Mouse (Mus musculus): ENCODE results near the gene Cfi. TPM values are rescaled to one million over a fixed set of nuclear protein-coding genes. Genes with fewer than 3 reads are reported as not detected.
A peak's percentile ranks its signal among the peaks of the same experiment; 100 is the strongest.

Gene Cfi
- total RNA-seq (2017) = not detected in 2 replicates

DNA sequence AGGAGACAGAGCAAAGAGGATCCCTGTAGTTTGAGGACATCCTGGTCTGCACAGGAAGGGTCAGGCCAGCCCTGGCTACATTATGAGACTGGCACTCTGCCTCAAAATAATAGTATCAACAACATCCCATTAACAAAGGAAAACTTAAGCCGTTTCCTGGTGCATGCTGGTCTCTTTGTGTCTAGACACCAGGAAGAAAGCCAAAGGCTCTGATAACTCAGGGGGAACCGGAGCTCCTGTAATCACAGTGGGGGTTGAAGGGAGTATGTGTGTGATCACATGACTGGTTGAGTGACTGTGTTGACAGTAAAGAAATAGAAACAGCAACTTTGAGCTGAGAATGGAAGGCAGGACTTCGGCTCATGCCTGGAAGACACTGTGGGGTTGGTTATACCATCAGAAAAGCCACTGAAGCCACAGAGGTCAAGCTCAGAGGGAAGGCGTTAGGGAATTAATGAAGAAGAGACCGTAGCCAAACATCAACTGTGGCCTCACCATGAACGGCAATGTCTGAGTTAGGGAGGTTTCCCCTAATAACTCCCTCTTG, at the start of gene Cfi:
Gene Cfi (plus strand): TSS at position 497 of the 547 bp plus-strand sequence.
- no peak for ATAC-seq (ENCODE audit: extremely low read depth, insufficient number of reproducible peaks, low FRiP score, poor library complexity, severe bottlenecking)

GRCm38 (mm10) chr3:129793801-129794200, 41.9 kb upstream of the Cfi start:
- no peak for ATAC-seq (ENCODE audit: extremely low read depth, insufficient number of reproducible peaks, low FRiP score, poor library complexity, severe bottlenecking)

- no peak for ATAC-seq (ENCODE audit: extremely low read depth, insufficient number of reproducible peaks, low FRiP score, poor library complexity, severe bottlenecking)
These were observed 38.3 kb upstream of the Cfi start for GRCm38 (mm10) chr3:129797341-129797740.

DNA sequence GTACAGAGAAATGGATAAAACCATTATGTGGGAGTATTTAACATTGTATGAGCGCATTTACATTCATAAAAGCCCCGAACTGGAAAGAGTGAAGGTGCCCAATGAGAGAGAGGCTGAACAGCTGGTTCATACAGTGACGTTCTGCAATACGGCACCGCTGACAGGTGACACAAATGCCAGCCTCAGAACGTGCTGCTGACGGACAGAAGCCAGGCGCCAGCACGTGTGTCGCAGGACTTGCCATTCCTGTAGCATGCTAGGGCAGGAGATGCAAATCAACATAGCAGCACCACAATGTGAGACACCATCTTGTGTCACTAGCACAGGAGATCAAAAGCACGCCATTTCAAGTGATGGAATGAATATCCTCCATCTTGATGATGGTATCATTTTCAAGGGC, 37.1 kb upstream of the Cfi start:
- no peak for ATAC-seq (ENCODE audit: extremely low read depth, insufficient number of reproducible peaks, low FRiP score, poor library complexity, severe bottlenecking)

- no peak for ATAC-seq (ENCODE audit: extremely low read depth, insufficient number of reproducible peaks, low FRiP score, poor library complexity, severe bottlenecking)
These were observed 36.7 kb upstream of the Cfi start for GRCm38 (mm10) chr3:129799011-129799410.

GRCm38 (mm10) chr3:129803765-129804164, 31.9 kb upstream of the Cfi start, which contains the start of gene Lrit3:
Gene Lrit3 (minus strand): TSS chr3:129804030.
- ATAC-seq (ENCODE audit: extremely low read depth, insufficient number of reproducible peaks, low FRiP score, poor library complexity, severe bottlenecking) = no peak

DNA sequence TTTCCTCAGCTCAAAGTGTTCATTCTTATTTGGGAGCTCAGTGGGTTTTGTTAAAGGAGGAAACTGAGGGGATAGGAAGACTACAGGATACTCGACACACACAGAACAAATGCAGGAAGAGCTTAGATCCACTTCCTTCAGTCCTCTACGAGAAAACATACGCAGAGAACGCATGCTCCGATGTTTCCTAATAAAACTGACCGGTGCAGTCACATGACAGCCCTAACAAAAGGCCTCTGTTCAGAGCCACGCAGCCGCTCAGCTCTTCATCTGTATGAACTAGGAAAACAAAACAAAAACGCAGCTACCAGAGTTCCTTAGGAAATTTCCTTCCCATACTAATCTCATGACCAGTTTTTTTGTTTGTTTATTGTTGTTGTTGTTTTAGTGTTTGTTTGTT, 14.8 kb upstream of the Cfi start:
- no peak for ATAC-seq (ENCODE audit: extremely low read depth, insufficient number of reproducible peaks, low FRiP score, poor library complexity, severe bottlenecking)

GRCm38 (mm10) chr3:129821736-129822135, 13.9 kb upstream of the Cfi start:
- no peak for ATAC-seq (ENCODE audit: extremely low read depth, insufficient number of reproducible peaks, low FRiP score, poor library complexity, severe bottlenecking)

DNA sequence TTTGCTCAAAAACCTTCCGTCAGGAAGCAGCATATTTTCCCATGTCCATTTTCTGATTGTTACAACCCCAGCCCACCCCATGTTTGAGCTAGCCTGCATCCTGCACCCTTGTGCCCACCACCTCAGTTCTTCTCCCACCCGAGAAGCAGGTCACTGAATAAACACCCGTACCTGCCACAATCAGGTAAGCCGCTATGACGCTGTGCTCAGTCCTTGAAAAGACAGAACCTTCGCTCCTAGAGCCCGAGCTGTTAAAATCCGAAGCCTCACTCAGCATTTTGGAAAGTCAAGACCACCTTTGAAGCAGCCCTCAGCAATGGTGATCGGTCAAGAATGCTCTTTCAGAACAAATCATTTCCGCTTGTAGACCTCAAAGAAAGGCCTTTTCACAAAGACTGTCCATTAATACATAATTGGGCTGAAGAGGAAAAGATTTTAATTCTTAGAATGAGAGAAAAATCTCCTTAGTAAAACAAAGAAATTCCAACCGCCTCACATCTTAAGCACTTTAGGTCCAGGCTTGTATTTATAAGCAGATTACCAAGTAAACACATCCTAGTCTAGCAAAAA, 13.4 kb upstream of the Cfi start, which contains the start of gene Rrh:
Gene Rrh (minus strand): TSS at position 382 of the 570 bp plus-strand sequence.
- no peak for ATAC-seq (ENCODE audit: extremely low read depth, insufficient number of reproducible peaks, low FRiP score, poor library complexity, severe bottlenecking)

DNA sequence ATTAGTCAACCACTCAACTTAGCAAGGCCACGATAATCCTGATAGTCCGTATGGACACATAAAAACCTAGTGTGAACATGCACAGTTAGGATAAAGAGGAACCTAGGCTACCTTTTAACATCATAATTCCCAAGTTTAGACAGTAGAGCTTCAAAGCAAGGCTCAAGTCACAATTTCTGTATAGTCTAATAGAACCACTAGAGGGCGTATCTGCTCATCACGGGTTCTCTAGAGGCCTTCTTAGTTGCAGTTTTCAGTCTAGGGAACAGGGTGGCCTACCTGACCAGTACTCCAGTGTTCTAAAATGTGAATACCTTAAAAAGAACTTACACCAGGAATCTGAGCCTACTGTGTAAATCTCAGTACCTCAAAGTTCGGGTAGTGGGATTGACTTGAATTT, 12.4 kb upstream of the Cfi start:
- ATAC-seq (ENCODE audit: extremely low read depth, insufficient number of reproducible peaks, low FRiP score, poor library complexity, severe bottlenecking) = peak; percentile 70; the same call in 1 of the 2 replicates

DNA sequence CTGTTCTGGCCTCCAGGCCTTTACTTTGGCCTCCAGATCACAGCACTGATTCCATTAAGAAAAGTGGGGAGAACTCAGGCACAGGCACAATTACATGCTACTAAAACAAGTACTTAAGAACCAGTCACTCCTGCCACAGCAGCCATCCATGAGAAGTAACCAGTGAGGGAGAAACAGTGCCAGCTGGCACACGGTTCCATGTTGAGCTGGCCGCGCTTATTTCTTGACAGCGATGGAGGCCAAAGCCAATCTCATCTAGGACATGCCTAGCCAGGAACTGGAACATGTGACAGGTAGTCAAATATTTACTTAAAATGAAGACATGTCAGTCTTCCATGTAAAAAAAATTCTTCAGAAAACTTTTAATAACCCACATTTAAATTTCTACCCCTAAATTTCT, 11.5 kb upstream of the Cfi start:
- no peak for ATAC-seq (ENCODE audit: extremely low read depth, insufficient number of reproducible peaks, low FRiP score, poor library complexity, severe bottlenecking)

- ATAC-seq (ENCODE audit: extremely low read depth, insufficient number of reproducible peaks, low FRiP score, poor library complexity, severe bottlenecking) = no peak
These were observed 10.8 kb upstream of the Cfi start for GRCm38 (mm10) chr3:129824891-129825290.

DNA sequence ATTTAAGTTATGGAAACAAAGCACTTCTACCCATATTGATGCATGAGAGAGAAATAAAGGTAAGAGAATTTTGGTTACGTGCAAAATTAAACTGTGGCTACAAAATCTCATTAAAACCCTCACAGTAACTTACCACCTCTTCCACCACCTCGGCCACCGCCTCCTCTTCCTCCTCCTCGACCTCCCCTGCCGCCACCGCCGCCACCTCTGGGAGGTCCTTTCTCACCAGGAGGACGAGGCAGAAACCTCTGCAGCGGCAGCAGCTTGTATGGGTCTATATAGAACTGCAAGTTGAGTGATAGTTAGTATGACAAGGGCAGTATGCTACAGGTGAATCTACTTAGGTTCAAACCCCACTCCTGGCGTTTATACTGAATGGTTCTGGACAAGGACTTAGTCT, 9.0 kb upstream of the Cfi start:
- no peak for ATAC-seq (ENCODE audit: extremely low read depth, insufficient number of reproducible peaks, low FRiP score, poor library complexity, severe bottlenecking)

DNA sequence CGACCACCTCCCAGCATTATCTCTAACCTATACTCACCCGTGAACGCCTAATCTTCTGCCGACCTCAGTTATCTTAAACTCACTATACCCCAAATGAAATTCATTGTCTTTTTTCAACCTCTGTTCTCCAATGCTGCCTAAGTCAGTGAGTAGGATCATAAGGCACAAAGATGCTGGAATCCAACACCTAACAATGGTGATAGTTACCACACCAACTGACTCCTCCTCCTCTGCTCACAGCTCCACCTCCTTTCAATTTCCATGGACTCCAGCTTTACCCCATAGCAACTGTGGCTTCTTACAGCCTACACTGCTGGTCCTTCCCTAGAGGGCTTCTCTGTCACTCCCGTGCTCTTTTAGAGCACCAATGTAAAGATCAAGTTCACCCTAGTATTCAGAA, 8.0 kb upstream of the Cfi start:
- no peak for ATAC-seq (ENCODE audit: extremely low read depth, insufficient number of reproducible peaks, low FRiP score, poor library complexity, severe bottlenecking)

DNA sequence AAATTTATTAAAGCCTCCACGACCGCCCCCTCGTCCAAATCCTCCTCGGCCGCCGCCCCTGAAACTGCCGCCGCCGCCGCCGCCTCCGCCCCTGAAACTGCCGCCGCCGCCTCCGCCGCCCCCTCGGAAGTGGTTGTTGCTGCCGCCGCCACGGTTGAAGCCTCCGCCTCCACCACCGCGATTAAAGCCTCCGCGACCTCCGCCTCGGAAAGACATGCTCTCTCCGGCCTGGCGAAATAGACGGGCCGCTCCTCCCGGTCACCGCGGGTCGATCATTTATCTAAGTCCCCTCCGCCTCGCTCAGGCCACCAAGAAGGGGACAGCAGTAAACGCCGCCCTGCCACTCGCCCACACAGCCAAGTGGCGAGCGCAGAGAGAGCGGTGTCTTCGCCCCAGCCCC, 5.1 kb upstream of the Cfi start:
- ATAC-seq (ENCODE audit: extremely low read depth, insufficient number of reproducible peaks, low FRiP score, poor library complexity, severe bottlenecking) = no peak

GRCm38 (mm10) chr3:129831035-129831568, 4.6 kb upstream of the Cfi start, which contains the start of gene Gar1:
Gene Gar1 (minus strand): TSS chr3:129831396.
- peak; percentile 92 for ATAC-seq (ENCODE audit: extremely low read depth, insufficient number of reproducible peaks, low FRiP score, poor library complexity, severe bottlenecking)

DNA sequence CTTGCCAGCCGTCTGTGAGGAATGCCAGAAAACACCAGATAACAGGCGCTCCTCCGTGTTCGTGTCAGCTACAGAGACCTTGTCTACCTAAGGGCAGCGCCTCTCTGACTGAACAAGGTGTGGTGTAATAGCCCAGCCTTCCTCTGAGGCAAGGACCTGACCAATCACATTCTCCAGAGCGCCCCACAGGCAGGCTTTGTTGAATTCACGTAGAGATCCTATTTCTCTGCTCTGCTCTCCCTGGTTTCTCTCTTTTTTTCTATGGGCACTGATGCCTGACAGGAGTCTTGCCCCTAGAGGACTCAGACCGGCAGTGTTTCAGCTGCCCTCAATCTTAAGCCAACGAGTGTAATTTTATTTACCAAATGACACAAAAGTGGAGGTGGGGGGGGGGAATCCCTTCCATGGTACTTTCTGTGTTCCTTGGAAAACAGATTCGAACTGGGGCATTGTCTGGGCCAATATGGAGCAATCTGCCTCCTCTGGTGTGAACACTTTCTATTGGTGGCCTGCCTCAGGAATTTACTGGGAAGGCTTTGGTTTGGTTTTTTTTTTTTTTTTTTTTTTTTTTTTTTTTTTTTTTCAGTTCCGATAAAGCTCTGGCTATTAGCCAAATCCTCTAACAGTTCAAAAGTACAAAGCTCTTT, 490 bp downstream of the Cfi start:
- ATAC-seq (ENCODE audit: extremely low read depth, insufficient number of reproducible peaks, low FRiP score, poor library complexity, severe bottlenecking) = no peak; the same call in 1 of the 2 replicates

GRCm38 (mm10) chr3:129836965-129837364, 1.3 kb downstream of the Cfi start:
- no peak for ATAC-seq (ENCODE audit: extremely low read depth, insufficient number of reproducible peaks, low FRiP score, poor library complexity, severe bottlenecking)

DNA sequence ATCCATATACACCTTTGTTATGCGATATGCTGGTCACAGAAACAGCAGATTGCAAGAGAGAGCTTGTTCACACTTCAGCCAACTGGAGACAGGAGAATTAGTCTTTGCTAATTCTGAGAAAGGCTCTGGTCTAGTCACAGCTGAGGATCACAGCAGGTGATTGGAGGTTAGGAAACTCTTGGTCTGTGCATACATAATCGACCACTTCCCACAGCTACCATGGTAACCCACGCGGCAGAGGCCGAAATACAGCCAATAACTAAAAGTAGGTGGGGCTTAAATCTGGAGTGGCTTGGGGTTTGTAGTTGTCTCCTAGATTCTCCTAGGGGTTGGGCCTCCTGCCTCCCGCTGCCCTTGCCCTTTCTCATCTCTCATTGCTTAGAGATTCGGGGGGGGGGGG, 2.3 kb downstream of the Cfi start:
- ATAC-seq (ENCODE audit: extremely low read depth, insufficient number of reproducible peaks, low FRiP score, poor library complexity, severe bottlenecking) = no peak

GRCm38 (mm10) chr3:129845868-129846267, 10.2 kb downstream of the Cfi start:
- no peak for ATAC-seq (ENCODE audit: extremely low read depth, insufficient number of reproducible peaks, low FRiP score, poor library complexity, severe bottlenecking)
